Mouse (Mus musculus) gastrocnemius, adult 18-20 months (tissue): ENCODE measurements around the gene Gm4778. TPM values are rescaled to one million over a fixed set of nuclear protein-coding genes. Genes with fewer than 3 reads are reported as not detected.
A peak's percentile ranks its signal among the peaks of the same experiment; 100 is the strongest.
"Not testable (repeated sequence)": the region's sequence is repeated elsewhere in the genome, so short reads cannot be mapped to it uniquely, and the experiment has no call there.

ENCODE experiments used
- DNase-seq: peaks from one replicate; pipeline ENCODE4 v3.0.0; 2021; ENCODE audit warnings: low spot score
- long read RNA-seq, 2 experiments: library from polyadenylated mRNA; stranded (forward); transcript quantifications; one replicate each; pipeline ENCODE4 v2.0.0; 2021
- total RNA-seq, 2 experiments: library from RNA; stranded (reverse); gene quantifications; 2 replicates each; pipeline ENCODE4 v1.2.3; 2021

Gm4778 gene
- total RNA-seq, result not detected
- long read RNA-seq, experiment 1, result 0 reads
- long read RNA-seq, experiment 2, result 0 reads

DNA sequence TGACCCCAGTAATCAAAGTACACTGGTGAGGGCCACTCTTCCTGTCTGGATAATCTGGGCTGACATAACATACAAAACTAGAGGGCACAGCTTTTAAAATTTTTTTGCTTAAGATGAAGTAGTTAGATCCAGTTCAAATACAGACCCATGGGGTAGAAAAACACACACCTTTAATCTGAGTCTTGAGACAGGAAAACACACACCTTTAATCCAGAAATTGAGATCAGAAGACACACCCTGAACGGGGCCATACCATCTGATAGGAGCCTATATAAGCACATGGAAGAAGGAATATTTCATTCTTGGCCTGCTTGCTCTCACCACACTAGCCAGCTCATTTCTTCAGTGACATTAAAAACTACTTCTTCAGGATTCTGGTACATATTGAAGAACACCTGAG, at the start of gene Gm4778:
TSS of gene Gm4778 (plus strand) at position 301 of the 400 bp plus-strand sequence.
- not testable (repeated sequence) for DNase-seq

DNA sequence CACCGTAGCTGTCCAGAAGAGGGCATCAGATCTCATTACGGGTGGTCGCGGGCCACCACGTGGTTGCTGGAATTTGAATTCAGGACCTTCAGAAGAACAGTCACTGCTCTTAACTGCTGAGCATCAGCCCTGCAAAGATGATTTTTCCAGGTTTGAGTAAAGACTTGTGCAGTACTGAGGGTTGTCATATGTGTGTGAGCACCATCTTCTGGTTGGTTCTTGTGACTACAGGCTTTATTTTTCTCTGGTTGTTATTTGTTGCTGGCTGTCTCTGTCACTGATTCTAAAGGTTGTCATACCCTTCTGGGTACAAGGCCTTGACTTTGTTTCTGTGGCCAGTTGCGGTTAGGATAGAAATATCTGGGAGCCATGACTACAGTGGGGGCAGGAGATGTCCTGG, 3.2 kb upstream of the Gm4778 start:
- DNase-seq, result no peak

DNA sequence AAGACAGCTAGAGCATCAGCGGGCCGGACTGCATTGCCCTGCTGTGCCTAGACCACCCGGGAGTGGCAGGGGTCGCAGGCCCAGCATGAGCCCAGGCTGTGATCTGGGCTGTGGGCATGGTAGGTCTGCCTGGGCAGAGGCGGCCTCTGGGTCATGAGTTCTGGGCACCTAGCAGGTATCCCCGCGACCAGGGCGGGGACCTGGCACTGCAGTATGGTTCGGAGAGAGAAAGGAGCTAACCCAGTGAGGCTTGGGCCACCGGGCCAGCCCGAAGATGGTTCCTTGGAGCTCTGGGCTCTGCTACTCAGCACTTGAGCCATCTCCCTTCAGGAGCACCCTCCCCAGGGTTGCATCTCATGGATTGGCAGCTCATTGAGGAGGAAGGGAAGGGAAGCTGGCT, 12.2 kb downstream of the Gm4778 start:
- DNase-seq, result no peak

DNA sequence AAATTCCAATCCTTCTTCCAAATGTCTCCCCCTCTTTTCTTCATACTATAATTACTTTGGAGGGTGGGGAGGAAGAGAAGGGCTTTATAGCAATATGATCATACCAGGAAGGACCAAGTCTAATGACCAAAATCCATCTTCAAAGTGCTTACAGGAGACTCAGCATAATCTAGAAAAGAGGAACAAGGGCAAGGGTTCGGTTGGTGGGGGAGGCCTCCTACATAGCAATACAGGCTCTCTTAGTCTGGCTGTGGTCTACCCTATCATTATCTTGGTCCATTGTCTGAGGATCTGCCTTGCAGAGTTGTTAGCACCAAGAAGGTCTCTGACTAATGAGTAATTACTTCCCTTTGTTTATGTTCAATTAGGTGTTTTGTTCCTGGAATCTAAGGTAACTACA, 41.6 kb downstream of the Gm4778 start:
- DNase-seq, result no peak

DNA sequence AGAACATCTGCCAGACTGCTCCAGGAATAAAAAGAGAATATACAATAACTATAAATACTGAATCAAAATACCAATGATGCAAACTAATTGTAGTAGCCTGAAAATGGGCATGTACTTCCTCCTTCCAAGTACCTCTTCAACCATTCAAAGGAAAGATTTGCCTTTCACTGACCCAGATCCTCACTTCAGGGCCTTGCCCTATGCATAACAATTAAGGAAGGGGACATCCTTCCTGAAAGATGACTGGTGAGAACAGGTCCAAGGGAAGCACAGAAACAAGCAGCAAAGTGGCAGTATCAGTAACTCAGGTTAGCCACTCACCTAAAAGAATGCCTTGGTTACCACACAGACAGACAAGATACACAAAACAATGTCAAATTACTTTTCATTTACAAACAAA, 43.1 kb downstream of the Gm4778 start:
- DNase-seq, result no peak

DNA sequence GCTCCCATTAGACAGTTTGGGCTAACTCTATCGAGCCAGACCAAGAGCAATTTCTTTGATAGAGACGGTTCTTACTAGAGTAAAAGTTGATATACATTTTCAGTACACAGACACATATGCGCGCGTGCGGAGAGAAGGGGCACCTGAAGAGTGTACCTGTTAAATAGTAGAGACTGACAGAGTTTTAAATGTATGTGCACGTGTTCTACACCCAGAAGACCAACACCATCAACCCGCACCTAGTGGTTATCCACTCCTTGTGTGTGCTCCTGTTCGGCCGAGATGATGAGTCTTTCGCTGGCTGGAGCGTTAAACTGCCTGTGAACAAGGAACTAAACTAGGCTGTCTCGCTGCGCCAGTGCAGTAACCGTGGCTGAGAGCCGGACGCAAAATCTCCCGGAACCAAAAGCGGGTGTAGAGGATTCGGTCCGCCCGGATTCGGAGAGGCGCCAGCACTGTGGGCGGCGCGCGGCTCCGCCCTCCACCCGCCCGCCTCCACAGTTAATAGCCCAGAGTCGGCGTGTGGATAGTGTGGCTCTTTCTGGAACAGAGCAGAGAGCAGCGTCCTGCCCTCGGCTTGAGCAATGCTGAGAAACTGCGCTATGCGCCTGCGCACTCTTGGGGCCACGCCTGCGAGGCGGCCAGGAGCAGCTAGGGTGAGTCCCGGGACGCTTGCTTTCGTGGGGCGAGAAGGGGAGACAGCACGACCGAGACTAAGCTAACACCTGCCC, 46.0 kb downstream of the Gm4778 start, which contains the start of gene Them4:
TSS of gene Them4 (plus strand) at position 457 of the 731 bp plus-strand sequence.
- peak; percentile 96 for DNase-seq

DNA sequence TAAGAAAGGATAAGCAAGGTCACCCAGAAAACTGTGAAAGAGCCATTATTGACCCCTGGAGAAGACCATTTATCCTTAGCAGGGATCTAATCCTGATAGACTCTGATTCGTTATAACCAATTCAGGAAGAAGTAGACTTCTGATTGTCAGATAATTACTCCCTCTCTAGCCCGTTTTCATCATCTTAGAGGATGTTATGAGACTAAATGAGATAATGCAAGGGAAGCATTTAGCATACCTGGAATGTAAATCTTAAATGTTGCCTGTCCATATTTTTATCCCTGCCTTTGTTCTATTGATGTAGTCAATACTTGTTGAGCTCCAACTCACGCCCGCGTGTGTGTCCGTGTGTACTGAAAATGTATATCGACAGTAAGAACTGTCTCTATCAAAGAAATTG, 46.7 kb downstream of the Gm4778 start:
- DNase-seq, result no peak

DNA sequence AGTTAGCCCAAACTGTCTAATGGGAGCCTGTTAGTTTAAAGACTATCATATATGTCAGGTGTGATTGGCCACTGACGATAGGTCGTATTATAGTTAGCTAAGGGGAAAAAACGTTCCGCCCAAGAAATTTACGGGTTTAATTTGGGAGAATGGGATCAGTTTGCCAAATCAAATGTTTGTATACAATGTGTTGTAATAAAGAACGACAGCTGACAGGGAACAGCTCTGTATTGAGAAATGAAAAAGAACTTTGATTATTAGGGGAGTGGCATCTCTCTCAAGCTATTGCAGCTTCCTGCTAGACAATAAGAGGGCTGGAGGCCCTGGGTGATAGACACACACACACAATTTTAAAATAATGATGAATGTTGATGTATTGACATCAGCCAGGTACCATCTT, 47.1 kb downstream of the Gm4778 start:
- DNase-seq, result no peak

DNA sequence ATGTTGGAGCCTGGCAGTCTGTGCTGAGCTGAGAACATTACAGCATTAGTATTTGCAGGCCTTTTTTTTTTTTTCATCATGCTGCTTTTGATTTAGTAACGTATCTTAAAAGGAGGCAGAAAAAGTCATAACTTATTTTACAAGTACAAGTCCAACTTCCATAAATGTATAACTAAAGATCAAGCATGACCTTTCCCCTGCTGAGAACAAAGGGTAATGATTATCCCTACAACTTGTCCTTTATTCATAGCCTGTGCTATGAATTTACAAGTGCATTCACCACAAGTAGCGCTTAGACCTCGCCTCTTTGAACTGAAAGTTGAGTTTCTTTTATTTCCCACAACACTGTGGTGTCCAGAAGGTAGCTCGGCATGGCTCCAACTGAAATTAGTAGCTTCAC, 47.5 kb downstream of the Gm4778 start:
- no peak for DNase-seq

Other genes with a start within 250 kb of the Gm4778 start
- gene Gm9125, start 209.2 kb upstream of the Gm4778 start, total RNA-seq, result not detected
- gene Gm10697, start 191.4 kb upstream of the Gm4778 start, total RNA-seq, result not detected
- gene Gm10696, start 85.8 kb upstream of the Gm4778 start, total RNA-seq, result not detected
- gene Gm5286, start 67.3 kb upstream of the Gm4778 start, total RNA-seq, result not detected
- 1 to 10 TPM; 6.7 TPM for gene Them4, start 46.1 kb downstream of the Gm4778 start, total RNA-seq
- not detected for gene Them5, start 78.1 kb downstream of the Gm4778 start, total RNA-seq
- not detected for gene C2cd4d, start 98.4 kb downstream of the Gm4778 start, total RNA-seq
- gene Rorc, start 108.8 kb downstream of the Gm4778 start, total RNA-seq, result 100 to 1,000 TPM in 1 of 2 experiments, 10 to 100 TPM in 1; 99.4 to 107 TPM
- under 1 TPM; 0.25 to 0.28 TPM for gene Lingo4, start 134.5 kb downstream of the Gm4778 start, total RNA-seq
- gene Tdrkh, start 149.2 kb downstream of the Gm4778 start, total RNA-seq, result 1 to 10 TPM; 5.2 to 7.0 TPM
- 10 to 100 TPM; 30.0 to 33.8 TPM for gene Mrpl9, start 179.3 kb downstream of the Gm4778 start, total RNA-seq
- gene Oaz3, start 179.9 kb downstream of the Gm4778 start, total RNA-seq, result not detected
- gene Celf3, start 214.3 kb downstream of the Gm4778 start, total RNA-seq, result not detected
- 10 to 100 TPM; 12.9 to 13.0 TPM for gene Riiad1, start 216.3 kb downstream of the Gm4778 start, total RNA-seq